Mouse (Mus musculus) intestine, embryonic 14.5 days (tissue): ENCODE measurements around the gene Ntrk3. TPM values are rescaled to one million over a fixed set of nuclear protein-coding genes. Genes with fewer than 3 reads are reported as not detected.

Experiments
- ATAC-seq: fragments of 200-750 bp; cut with Nextera tagmentation; replicated peaks from 2 replicates; pipeline ENCODE4 v1.8.0; 2017; ENCODE audit warnings: low read depth, moderate number of reproducible peaks, moderate TSS enrichment, moderate library complexity; ENCODE audit not compliant: low FRiP score, low TSS enrichment
- DNase-seq: peaks from one replicate; pipeline ENCODE4 v3.0.0-alpha.2; 2018; ENCODE audit warnings: low spot score
- H3K27ac ChIP-seq: fragments of 300-500 bp; sonication (generic); 2 replicates; pipeline ENCODE4 v1.5.1; 2014; ENCODE audit warnings: low read depth, mild to moderate bottlenecking, control low read depth
- H3K27me3 ChIP-seq: fragments of 300-500 bp; sonication (generic); replicated peaks from 2 replicates; pipeline ENCODE4 v1.6.1; 2014; ENCODE audit warnings: low read length, control low read depth; ENCODE audit not compliant: control insufficient read depth, insufficient read depth
- H3K36me3 ChIP-seq: fragments of 300-500 bp; sonication (generic); 2 replicates; pipeline ENCODE4 v1.6.1; 2014; ENCODE audit warnings: low read length, control low read depth; ENCODE audit not compliant: control insufficient read depth, insufficient read depth
- H3K4me1 ChIP-seq: fragments of 300-500 bp; sonication (generic); replicated peaks from 2 replicates; pipeline ENCODE4 v1.6.1; 2014; ENCODE audit warnings: low read length, control low read depth, mixed read lengths; ENCODE audit not compliant: control insufficient read depth, insufficient read depth
- H3K4me2 ChIP-seq: fragments of 300-500 bp; sonication (generic); 2 replicates; pipeline ENCODE4 v1.6.1; 2014; ENCODE audit warnings: low read length
- H3K4me3 ChIP-seq: fragments of 300-500 bp; sonication (generic); 2 replicates; pipeline ENCODE4 v1.5.1; 2014; ENCODE audit warnings: low read depth, low read length, control low read depth, mixed read lengths
- H3K9ac ChIP-seq: fragments of 300-500 bp; sonication (generic); 2 replicates; pipeline ENCODE4 v1.6.1; 2014; ENCODE audit warnings: mild to moderate bottlenecking, low read length
- H3K9me3 ChIP-seq: fragments of 300-500 bp; sonication (generic); 2 replicates; pipeline ENCODE4 v1.6.1; 2016; ENCODE audit warnings: low read length, control low read depth; ENCODE audit not compliant: control insufficient read depth
- WGBS: fragments of 180-500 bp; shearing (Covaris S2); extraction: QIAGEN DNeasy Blood & Tissue Kit; methylation state at CpG from one replicate; pipeline ENCODE4 v1.1.7; 2014; 5-methylcytosine and 5-hydroxymethylcytosine counted together
- polyA plus RNA-seq: library from polyadenylated mRNA; unstranded; fragments of >200 nt; fragmentation: Nextera tagmentation; extraction: Ambion mirVana; gene quantifications from 2 replicates; pipeline ENCODE4 v1.2.1, GENCODE M21; 2014

Gene Ntrk3
- polyA plus RNA-seq, 1 experiment from 2014 or later, result 4.5 TPM

GRCm38 (mm10) chr7:78558503-78558902 lies 179.3 kb downstream of the Ntrk3 start:
- H3K4me1 ChIP-seq, result no peaks in the 10 kb centered on the region
- no peak for ATAC-seq
- WGBS, result 82% methylated on average over 5 of the region's 5 CpGs
- H3K9me3 ChIP-seq, result no peaks in the 10 kb centered on the region
- no peaks in the 10 kb centered on the region for H3K27me3 ChIP-seq
- no peaks in the 10 kb centered on the region for H3K36me3 ChIP-seq
- H3K4me3 ChIP-seq, result no peak overlapping the region
- DNase-seq, result no peak
- H3K27ac ChIP-seq, result no peak overlapping the region
- no peak overlapping the region for H3K9ac ChIP-seq
- no peak overlapping the region for H3K4me2 ChIP-seq

GRCm38 (mm10) chr7:78555532-78555931 lies 182.3 kb downstream of the Ntrk3 start:
- H3K9ac ChIP-seq, result no peak overlapping the region
- H3K27me3 ChIP-seq, result no peaks in the 10 kb centered on the region
- H3K27ac ChIP-seq, result no peak overlapping the region
- no peak overlapping the region for H3K4me2 ChIP-seq
- no peak overlapping the region for H3K4me3 ChIP-seq
- H3K36me3 ChIP-seq, result no peaks in the 10 kb centered on the region
- no peak for DNase-seq
- 83% methylated on average over 5 of the region's 5 CpGs for whole genome bisulfite sequencing
- H3K4me1 ChIP-seq, result no peaks in the 10 kb centered on the region
- ATAC-seq, result no peak
- no peaks in the 10 kb centered on the region for H3K9me3 ChIP-seq

DNA sequence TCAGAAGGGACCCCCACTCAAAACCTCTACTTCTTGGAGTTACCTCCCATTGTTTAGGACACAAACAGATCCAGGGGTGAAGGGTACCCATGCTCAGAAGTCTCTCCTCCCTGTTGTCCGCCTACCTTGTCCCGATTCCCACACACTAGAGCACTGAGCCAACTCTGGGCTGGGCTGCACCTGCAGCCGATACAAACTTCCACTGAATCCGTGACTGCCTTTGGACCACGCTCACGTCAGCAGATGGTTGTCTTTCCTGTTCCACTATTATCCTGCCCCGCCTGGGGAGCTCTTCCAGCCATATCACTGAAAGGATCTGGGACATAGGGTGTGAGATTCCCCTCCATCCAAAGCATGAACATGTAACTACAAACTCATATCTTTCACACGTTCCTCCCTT lies 188.4 kb downstream of the Ntrk3 start:
- DNase-seq (no peak), ATAC-seq (no peak)
- Histone ChIP-seq H3K36me3 (no peaks in the 10 kb centered on the region), H3K27ac (no peak overlapping the region), H3K4me3 (no peak overlapping the region), H3K27me3 (no peaks in the 10 kb centered on the region), H3K4me2 (no peak overlapping the region), H3K9me3 (no peaks in the 10 kb centered on the region), H3K4me1 (no peaks in the 10 kb centered on the region), H3K9ac (no peak overlapping the region)
- WGBS, result 83% methylated on average over 8 of the region's 8 CpGs

GRCm38 (mm10) chr7:78548721-78549120 lies 189.1 kb downstream of the Ntrk3 start:
- H3K4me3 ChIP-seq, result no peak overlapping the region
- H3K36me3 ChIP-seq, result no peaks in the 10 kb centered on the region
- H3K4me1 ChIP-seq, result no peaks in the 10 kb centered on the region
- H3K9me3 ChIP-seq, result no peaks in the 10 kb centered on the region
- ATAC-seq (no peak), DNase-seq (no peak)
- H3K27me3 ChIP-seq, result no peaks in the 10 kb centered on the region
- 84% methylated on average over 5 of the region's 5 CpGs for WGBS
- H3K9ac ChIP-seq, result no peak overlapping the region
- no peak overlapping the region for H3K4me2 ChIP-seq
- no peak overlapping the region for H3K27ac ChIP-seq

DNA sequence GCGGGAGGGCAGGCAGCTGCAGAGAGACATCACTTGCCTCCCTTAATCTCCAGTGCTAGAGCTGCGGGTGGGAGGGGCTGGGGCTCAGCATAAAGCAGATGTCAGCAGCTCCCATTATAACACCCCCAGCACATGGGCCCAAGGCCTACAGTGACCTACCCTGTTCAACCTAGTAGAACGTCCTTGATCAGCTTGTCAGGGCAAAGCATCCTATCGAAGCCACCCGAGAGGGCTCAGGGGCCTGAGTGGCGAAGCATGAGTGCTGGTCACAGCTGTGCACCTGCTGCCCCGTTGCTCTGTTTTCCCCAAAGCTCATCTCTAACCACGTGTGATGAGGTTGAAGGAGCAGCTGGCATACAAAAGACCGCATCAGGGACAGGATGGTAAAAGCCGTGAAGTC lies 191.3 kb downstream of the Ntrk3 start:
- 85% methylated on average over 10 of the region's 10 CpGs for WGBS
- Histone ChIP-seq H3K9ac (no peak overlapping the region), H3K36me3 (no peaks in the 10 kb centered on the region), H3K4me1 (no peaks in the 10 kb centered on the region), H3K4me2 (no peak overlapping the region), H3K9me3 (no peaks in the 10 kb centered on the region), H3K27me3 (no peaks in the 10 kb centered on the region), H3K27ac (no peak overlapping the region), H3K4me3 (no peak overlapping the region)
- ATAC-seq (no peak), DNase-seq (no peak)

- no peaks in the 10 kb centered on the region for H3K4me1 ChIP-seq
- DNase-seq (no peak), ATAC-seq (no peak)
- no peaks in the 10 kb centered on the region for H3K27me3 ChIP-seq
- no peak overlapping the region for H3K27ac ChIP-seq
- no peaks in the 10 kb centered on the region for H3K36me3 ChIP-seq
- H3K4me2 ChIP-seq, result no peak overlapping the region
- H3K4me3 ChIP-seq, result no peak overlapping the region
- H3K9ac ChIP-seq, result no peak overlapping the region
- 51% methylated on average over 4 of the region's 4 CpGs for WGBS
- H3K9me3 ChIP-seq, result no peaks in the 10 kb centered on the region
Observed at GRCm38 (mm10) chr7:78542468-78542867, 195.3 kb downstream of the Ntrk3 start.

DNA sequence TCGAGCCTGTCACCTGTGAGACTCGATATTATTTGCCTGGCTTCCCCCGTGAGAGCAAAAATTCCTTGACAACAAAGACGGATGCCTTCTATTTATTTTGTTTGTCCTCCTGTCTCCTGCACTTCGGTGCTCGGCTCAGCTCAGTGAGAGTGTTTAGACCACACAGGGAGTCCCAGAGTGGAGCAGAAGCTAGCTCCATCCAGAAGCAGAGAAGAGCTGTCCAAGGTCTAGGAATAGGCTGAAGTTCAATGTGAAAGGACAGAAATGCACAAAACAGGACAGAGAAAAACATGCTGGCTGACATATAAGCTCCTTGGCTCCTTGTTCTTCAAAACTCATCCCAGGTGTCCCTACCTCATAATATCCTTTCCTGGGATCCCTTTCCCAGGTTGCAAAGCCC lies 207.5 kb downstream of the Ntrk3 start:
- H3K9me3 ChIP-seq, result no peaks in the 10 kb centered on the region
- ATAC-seq, result no peak
- H3K36me3 ChIP-seq, result no peaks in the 10 kb centered on the region
- no peak overlapping the region for H3K9ac ChIP-seq
- H3K4me2 ChIP-seq, result no peak overlapping the region
- DNase-seq, result no peak
- no peaks in the 10 kb centered on the region for H3K27me3 ChIP-seq
- 22% methylated on average over 6 of the region's 6 CpGs for WGBS
- no peak overlapping the region for H3K27ac ChIP-seq
- H3K4me3 ChIP-seq, result no peak overlapping the region
- H3K4me1 ChIP-seq, result no peaks in the 10 kb centered on the region

DNA sequence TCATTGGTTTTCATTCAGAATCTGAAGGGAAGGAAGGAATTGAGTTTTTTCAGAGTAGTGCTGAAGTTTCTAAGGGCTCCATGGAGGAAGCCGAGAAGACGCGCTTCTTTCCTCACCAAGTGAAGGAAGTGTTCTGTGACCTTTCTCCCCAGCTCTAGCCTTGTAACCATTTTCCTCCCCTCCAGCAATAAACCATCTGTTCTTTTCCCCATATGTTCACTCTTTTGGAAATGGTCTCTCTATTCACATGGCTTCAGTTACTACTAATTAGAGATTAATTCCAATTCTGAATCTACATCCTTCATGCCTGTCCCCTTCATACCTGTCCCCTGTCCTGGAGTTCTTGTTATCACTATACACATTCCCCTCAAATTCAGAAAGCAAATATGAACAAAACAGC lies 209.8 kb downstream of the Ntrk3 start:
- Histone ChIP-seq H3K4me2 (no peak overlapping the region), H3K9ac (no peak overlapping the region), H3K4me3 (no peak overlapping the region), H3K27ac (no peak overlapping the region), H3K27me3 (no peaks in the 10 kb centered on the region), H3K9me3 (no peaks in the 10 kb centered on the region), H3K4me1 (no peaks in the 10 kb centered on the region), H3K36me3 (no peaks in the 10 kb centered on the region)
- ATAC-seq, result no peak
- DNase-seq, result no peak
- WGBS, result 95% methylated on average over 3 of the region's 3 CpGs

- WGBS, result 44% methylated on average over 4 of the region's 4 CpGs
- no peak for ATAC-seq
- no peak overlapping the region for H3K4me3 ChIP-seq
Observed at GRCm38 (mm10) chr7:78527564-78527963, 210.2 kb downstream of the Ntrk3 start.

More at GRCm38 (mm10) chr7:78527564-78527963, 210.2 kb downstream of the Ntrk3 start:
- Histone ChIP-seq H3K27me3 (no peaks in the 10 kb centered on the region), H3K27ac (no peak overlapping the region), H3K4me2 (no peak overlapping the region), H3K36me3 (no peaks in the 10 kb centered on the region), H3K4me1 (no peaks in the 10 kb centered on the region), H3K9ac (no peak overlapping the region), H3K9me3 (no peaks in the 10 kb centered on the region)
- no peak for DNase-seq
